Mouse (Mus musculus) right cerebral cortex, postnatal 4 days (tissue): Measurements from ENCODE around the gene Zfp964.
"Not testable (repeated sequence)": the region's sequence is repeated elsewhere in the genome, so short reads cannot be mapped to it uniquely, and the experiment has no call there.

ENCODE experiments used
- DNase-seq: peaks from one replicate; pipeline ENCODE4 v3.0.0-alpha.2; 2022

The Zfp964 gene

GRCm38 (mm10) chr8:69654358-69654981 lies at the start of gene Zfp964:
Gene Zfp964, plus strand, starts transcription at chr8:69654479.
- peak; percentile 90 for DNase-seq

GRCm38 (mm10) chr8:69614687-69615086 lies 39.6 kb upstream of the Zfp964 start:
- no peak for DNase-seq

GRCm38 (mm10) chr8:69618078-69618477 lies 36.2 kb upstream of the Zfp964 start:
- no peak for DNase-seq

DNA sequence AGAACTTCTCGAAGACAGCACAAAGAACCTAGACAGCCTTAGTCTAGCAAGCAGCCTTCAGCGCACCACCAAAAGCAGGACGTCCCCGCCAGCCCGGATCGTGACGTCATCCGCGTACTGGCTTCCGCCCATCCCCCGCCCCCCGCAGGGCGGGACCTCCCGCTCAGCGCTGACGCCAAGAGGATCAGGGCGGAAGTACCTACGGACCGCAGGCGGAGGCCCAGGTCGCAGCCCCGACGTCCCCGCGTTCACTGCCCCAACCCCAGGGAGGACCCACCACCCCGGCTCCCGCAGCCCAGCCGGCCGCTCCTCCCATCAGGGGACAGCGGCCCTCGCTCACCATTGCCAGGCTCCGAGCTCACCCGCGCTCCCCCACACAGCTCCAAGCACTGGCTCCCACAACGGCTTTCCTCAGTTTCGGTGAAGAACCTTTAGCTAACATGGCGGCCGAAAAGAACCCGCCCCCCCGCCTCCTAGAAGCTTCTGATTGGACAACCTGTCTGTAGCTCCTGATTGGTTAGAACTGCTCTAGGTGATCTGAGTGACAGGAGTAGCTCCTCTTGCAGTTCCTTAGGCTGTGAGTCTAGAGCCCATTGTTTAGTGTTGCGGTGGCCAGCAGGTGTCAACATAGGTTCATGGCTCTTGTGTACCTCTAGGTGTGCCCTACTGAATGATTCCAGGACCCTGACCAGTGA lies 29.0 kb upstream of the Zfp964 start, which contains the start of gene Zfp868:
Gene Zfp868 (minus strand): TSS at position 454 of the 695 bp plus-strand sequence.
- DNase-seq: peak; percentile 99

DNA sequence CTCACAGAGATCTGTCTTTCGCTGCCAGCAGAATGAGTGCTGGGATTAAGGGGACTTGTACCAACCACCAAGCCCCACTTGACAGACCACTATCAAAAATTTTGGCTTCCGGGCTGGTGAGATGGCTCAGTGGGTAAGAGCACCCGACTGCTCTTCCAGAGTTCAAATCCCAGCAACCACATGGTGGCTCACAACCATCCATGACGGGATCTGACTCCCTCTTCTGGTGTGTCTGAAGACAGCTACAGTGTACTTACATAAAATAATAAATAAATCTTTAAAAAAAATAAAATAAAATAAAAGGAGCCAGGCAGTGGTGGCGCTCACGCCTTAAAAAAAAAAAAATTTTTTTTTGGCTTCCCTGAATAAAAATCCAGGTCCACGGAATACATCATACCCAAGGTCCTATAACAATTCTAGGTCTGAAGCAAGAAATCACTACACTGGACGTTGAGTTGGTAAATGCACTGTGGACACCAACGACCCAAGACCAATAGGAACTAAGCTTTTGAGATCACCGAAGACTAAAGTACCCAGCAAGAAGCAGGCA lies 396 bp upstream of the Zfp964 start:
- no peak for DNase-seq

DNA sequence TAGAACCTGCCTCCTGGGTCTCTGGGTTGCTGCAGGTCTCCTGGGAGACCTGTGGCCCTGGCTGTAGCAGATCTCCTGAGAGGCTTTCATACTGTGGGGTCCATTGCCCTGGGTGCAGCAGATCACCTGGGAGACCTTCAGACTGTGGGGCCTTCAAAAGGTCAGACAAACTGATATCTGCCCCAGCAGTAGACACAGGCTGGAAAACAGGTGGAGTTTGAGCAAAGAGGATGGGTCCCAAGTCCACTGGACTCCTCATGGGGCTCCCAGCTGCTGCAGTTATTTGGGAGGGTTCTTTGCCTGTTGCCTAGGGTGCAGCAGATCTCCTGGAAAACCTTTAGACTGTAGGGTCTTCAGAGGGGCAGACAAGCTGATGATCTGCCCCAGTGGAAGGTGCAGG lies 7.0 kb downstream of the Zfp964 start:
- DNase-seq: no peak

DNA sequence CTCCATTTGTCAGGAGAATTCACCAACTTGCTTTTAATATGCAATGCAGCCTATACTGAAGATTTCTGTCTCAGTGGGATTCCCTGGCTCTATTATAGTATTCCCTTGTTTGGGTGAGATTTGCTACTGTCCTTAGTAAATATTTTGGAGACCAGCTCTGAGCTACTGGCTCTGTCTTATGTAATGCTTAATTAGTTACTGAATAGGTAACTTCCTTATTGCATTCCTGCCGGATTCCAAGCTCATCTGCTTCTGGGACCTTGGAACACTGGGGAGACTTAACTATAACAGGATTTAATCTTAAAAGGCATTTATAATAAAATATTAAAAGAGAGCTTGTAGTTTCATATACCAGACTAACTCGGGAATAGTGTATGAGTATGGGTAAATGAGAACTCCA lies 10.8 kb downstream of the Zfp964 start:
- DNase-seq: not testable (repeated sequence)

DNA sequence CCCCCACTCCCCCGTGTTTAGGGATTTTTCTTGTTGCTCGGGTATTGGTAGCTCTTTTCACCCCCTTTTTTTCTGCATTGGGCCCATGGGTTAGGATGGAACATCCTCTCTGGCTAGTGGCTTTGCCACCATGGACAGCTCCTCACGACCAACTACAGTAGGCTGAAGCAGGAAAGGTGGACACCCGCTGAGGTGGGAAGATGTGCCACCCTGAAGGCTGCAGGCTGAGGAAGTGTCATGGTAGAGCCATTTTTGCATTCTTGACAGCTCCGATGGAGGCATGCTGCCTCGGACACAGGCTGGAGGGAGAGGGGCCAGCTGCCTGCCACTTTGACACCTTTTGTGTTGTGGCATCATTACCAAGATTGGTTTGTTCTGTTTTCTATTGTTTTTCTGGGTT lies 47.5 kb downstream of the Zfp964 start:
- DNase-seq: no peak

- not testable (repeated sequence) for DNase-seq
Observed at GRCm38 (mm10) chr8:69710624-69711023, 56.3 kb downstream of the Zfp964 start, which contains the start of gene Zfp869. Gene Zfp869, minus strand, starts transcription at chr8:69710724.

DNA sequence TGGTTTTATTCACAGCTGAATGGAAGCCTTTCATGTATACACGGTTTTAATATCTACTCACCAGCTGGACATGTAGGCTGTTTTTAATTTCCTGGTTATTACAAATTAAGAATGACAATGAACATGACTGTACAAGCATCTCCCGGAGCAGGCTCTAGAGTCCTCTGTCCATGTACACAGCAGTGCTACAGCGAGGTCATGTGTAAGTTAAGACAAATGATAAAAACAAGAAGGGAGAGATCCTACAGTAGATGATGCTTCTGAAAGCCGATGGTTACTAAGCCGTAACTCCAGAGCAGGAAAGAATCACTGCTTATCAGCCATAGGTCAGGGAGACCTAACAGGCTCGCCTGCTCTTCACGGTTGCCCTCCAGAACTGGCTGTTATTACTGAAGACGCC lies 59.2 kb downstream of the Zfp964 start:
- DNase-seq: no peak

DNA sequence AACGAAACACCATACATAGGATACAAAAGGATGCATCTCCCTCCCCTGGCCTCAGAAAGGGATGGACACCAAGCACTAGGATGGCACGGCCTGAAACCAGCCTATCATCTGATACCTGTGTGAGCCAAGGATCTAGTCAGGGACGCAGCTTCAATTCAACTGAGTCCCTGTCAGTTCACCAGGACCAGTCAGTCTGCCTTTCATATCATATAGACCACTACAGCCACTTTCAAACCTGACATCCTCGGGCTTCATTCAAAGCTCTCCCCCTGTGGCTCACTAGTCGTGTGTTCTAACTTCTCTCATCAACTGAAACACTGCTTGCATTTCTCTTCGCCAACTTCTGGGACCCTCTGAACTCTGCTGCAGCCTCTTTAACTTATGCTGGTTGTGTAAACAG lies 61.1 kb downstream of the Zfp964 start:
- DNase-seq: no peak
